Mouse (Mus musculus) retina, adult 2 months (tissue): ENCODE measurements around the gene Ranbp10.

Experiments
- DNase-seq: peaks from one replicate; pipeline ENCODE4 v3.0.0-alpha.2; 2012; ENCODE audit warnings: low read depth, low spot score

Gene Ranbp10

GRCm38 (mm10) chr8:105719637-105720036 is 107.5 kb downstream of the Ranbp10 start:
- DNase-seq, result no peak
